Mouse (Mus musculus) CH12.LX (cell line): ENCODE data around the gene Sec24c. TPM values are rescaled to one million over a fixed set of nuclear protein-coding genes. Genes with fewer than 3 reads are reported as not detected.

Experiments
- DNase-seq: peaks from one replicate; pipeline ENCODE4 v3.0.0-alpha.2; 2013; ENCODE audit errors: extremely low read depth
- H3K27ac ChIP-seq: 2 replicates; pipeline ENCODE4 v1.5.1; 2012; ENCODE audit warnings: low read depth, mild to moderate bottlenecking, control low read depth, moderate library complexity; ENCODE audit not compliant: insufficient read depth
- H3K27me3 ChIP-seq: replicated peaks from 2 replicates; pipeline ENCODE3; 2012; ENCODE audit warnings: inconsistent platforms
- H3K36me3 ChIP-seq, 2 experiments: replicated peaks in 1 of 2; 2 replicates each; pipeline versions ENCODE3 to v1.6.1; 2012; ENCODE audit warnings: inconsistent platforms in 1 of 2, low read length in 1 of 2, mild to moderate bottlenecking in 1 of 2, mixed read lengths in 1 of 2, moderate library complexity in 1 of 2; ENCODE audit not compliant: control insufficient read depth in 1 of 2, insufficient read depth in 1 of 2
- H3K4me1 ChIP-seq, 2 experiments: 2 replicates each; pipeline ENCODE4 v1.6.1; 2012; ENCODE audit warnings: inconsistent platforms in 1 of 2, moderate library complexity in 1 of 2; ENCODE audit not compliant: insufficient read depth in 2 of 2, control insufficient read depth in 1 of 2
- H3K4me2 ChIP-seq: 2 replicates; pipeline ENCODE4 v1.6.1; 2012; ENCODE audit warnings: low read depth, mild to moderate bottlenecking, control low read depth; ENCODE audit not compliant: poor library complexity, insufficient read depth, severe bottlenecking
- H3K4me3 ChIP-seq, 3 experiments: fragments of 150-350 bp in 1 of 3; sonication (generic) in 1 of 3; replicated peaks in 1 of 3; 2 replicates each; pipeline versions ENCODE3 to v1.5.1; 2011 to 2012; ENCODE audit warnings: low read depth in 2 of 3, low read length in 2 of 3, mild to moderate bottlenecking in 2 of 3, moderate library complexity in 2 of 3, control low read depth in 1 of 3, improper control_type of control experiment in 1 of 3, inconsistent platforms in 1 of 3, mixed read lengths in 1 of 3; ENCODE audit not compliant: poor library complexity in 1 of 3
- H3K79me2 ChIP-seq: replicated peaks from 2 replicates; pipeline ENCODE4 v1.6.1; 2012; ENCODE audit warnings: mild to moderate bottlenecking, moderate library complexity; ENCODE audit not compliant: control insufficient read depth, poor library complexity, insufficient read depth, severe bottlenecking; ENCODE audit errors: extremely low read depth
- H3K9ac ChIP-seq: 2 replicates; pipeline ENCODE4 v1.6.1; 2012; ENCODE audit warnings: low read depth, mild to moderate bottlenecking, control low read depth, moderate library complexity; ENCODE audit not compliant: insufficient read depth
- H3K9me3 ChIP-seq: replicated peaks from 2 replicates; pipeline ENCODE3; 2012; ENCODE audit warnings: low read length, inconsistent platforms, mixed read lengths
- BHLHE40 ChIP-seq: IDR thresholded peaks from 2 replicates; pipeline ENCODE4 v1.6.1; 2011; ENCODE audit warnings: mild to moderate bottlenecking, low read depth, low read length, improper control_type of control experiment
- CHD2 ChIP-seq: IDR thresholded peaks from 2 replicates; pipeline ENCODE4 v1.6.1; 2011; ENCODE audit warnings: low read length, improper control_type of control experiment
- E2F4 ChIP-seq: IDR thresholded peaks from 2 replicates; pipeline ENCODE4 v1.6.1; 2011; ENCODE audit warnings: low read depth, low read length, improper control_type of control experiment; ENCODE audit not compliant: insufficient replicate concordance
- ELF1 ChIP-seq: IDR thresholded peaks from 2 replicates; pipeline ENCODE4 v1.6.1; 2014; ENCODE audit warnings: low read depth, mild to moderate bottlenecking, inconsistent platforms, low read length, improper control_type of control experiment
- EP300 ChIP-seq: IDR thresholded peaks from 2 replicates; pipeline ENCODE4 v1.6.1; 2011; ENCODE audit warnings: low read length, improper control_type of control experiment
- GABPA ChIP-seq: IDR thresholded peaks from 2 replicates; pipeline ENCODE4 v1.6.1; 2012; ENCODE audit warnings: low read depth, low read length, improper control_type of control experiment, inconsistent platforms; ENCODE audit not compliant: insufficient replicate concordance
- HCFC1 ChIP-seq: IDR thresholded peaks from 2 replicates; pipeline ENCODE4 v1.6.1; 2012; ENCODE audit warnings: low read depth, mild to moderate bottlenecking, inconsistent platforms, low read length, improper control_type of control experiment
- IRF4 ChIP-seq: IDR thresholded peaks from 2 replicates; pipeline ENCODE4 v1.6.1; 2014; ENCODE audit warnings: low read depth, mild to moderate bottlenecking, inconsistent platforms, low read length, improper control_type of control experiment
- KAT2A ChIP-seq: IDR thresholded peaks from 2 replicates; pipeline ENCODE4 v1.6.1; 2012; ENCODE audit warnings: low read length, improper control_type of control experiment, inconsistent platforms; ENCODE audit not compliant: insufficient replicate concordance
- MAX ChIP-seq: IDR thresholded peaks from 2 replicates; pipeline ENCODE4 v1.6.1; 2011; ENCODE audit warnings: low read length, improper control_type of control experiment
- MAZ ChIP-seq: IDR thresholded peaks from 2 replicates; pipeline ENCODE4 v1.6.1; 2012; ENCODE audit warnings: low read depth, mild to moderate bottlenecking, inconsistent platforms, low read length, improper control_type of control experiment, moderate library complexity
- MYC ChIP-seq: IDR thresholded peaks from 2 replicates; pipeline ENCODE4 v1.6.1; 2011; ENCODE audit warnings: low read depth, mild to moderate bottlenecking, improper control_type of control experiment, low read length
- NELFE ChIP-seq: IDR thresholded peaks from 2 replicates; pipeline ENCODE4 v1.6.1; 2011; ENCODE audit warnings: low read depth, low read length, improper control_type of control experiment
- NRF1 ChIP-seq: IDR thresholded peaks from 2 replicates; pipeline ENCODE4 v1.6.1; 2014; ENCODE audit warnings: low read depth, mild to moderate bottlenecking, inconsistent platforms, low read length, improper control_type of control experiment, moderate library complexity
- POLR2AphosphoS2 ChIP-seq: IDR thresholded peaks from 2 replicates; pipeline ENCODE4 v1.6.1; 2011; ENCODE audit warnings: low read depth, low read length, improper control_type of control experiment
- SIN3A ChIP-seq: IDR thresholded peaks from 2 replicates; pipeline ENCODE4 v1.6.1; 2012; ENCODE audit warnings: low read length, improper control_type of control experiment, inconsistent platforms
- TBP ChIP-seq: conservative IDR thresholded peaks from 2 replicates; pipeline ENCODE4 v1.6.1; 2011; ENCODE audit warnings: low read depth, low read length, improper control_type of control experiment
- ZMIZ1 ChIP-seq: IDR thresholded peaks from 2 replicates; pipeline ENCODE4 v1.6.1; 2012; ENCODE audit warnings: low read depth, mild to moderate bottlenecking, inconsistent platforms, low read length, improper control_type of control experiment
- dilution Hi-C: fragments of 300-500 bp; cut with MboI; formaldehyde crosslinking; loops from 2 replicates; pipeline ENCODE4 v1.14.3; 2020; ENCODE audit warnings: low sequenced_read_pairs; ENCODE audit not compliant: extremely low pct_unique_long_range_greater_than_20kb, extremely low pct_ligation_motif_present
- in situ Hi-C: fragments of 300-500 bp; cut with MboI; formaldehyde crosslinking; loops from 3 replicates; pipeline ENCODE4 v1.14.3; 2019; ENCODE audit warnings: low sequenced_read_pairs, low pct_ligation_motif_present, low pct_unique_long_range_greater_than_20kb, mixed read lengths
- polyA plus RNA-seq: library from polyadenylated mRNA; unstranded; fragments of >175 nt; gene quantifications from 2 replicates; pipeline ENCODE4 v1.2.1, GENCODE M21; 2012; ENCODE audit warnings: low read depth; ENCODE audit not compliant: insufficient read length
- total RNA-seq, 2 experiments: library from RNA; depleted of rRNA; stranded (reverse); fragments of 300-350 nt in 1 of 2; fragments of >200 nt in 1 of 2; gene quantifications; 2 replicates each; pipeline ENCODE4 v1.2.3; 2012 to 2014

Sec24c gene
- total and polyA plus RNA-seq, 3 experiments = 51.2 to 122 (median 95.9) TPM

DNA sequence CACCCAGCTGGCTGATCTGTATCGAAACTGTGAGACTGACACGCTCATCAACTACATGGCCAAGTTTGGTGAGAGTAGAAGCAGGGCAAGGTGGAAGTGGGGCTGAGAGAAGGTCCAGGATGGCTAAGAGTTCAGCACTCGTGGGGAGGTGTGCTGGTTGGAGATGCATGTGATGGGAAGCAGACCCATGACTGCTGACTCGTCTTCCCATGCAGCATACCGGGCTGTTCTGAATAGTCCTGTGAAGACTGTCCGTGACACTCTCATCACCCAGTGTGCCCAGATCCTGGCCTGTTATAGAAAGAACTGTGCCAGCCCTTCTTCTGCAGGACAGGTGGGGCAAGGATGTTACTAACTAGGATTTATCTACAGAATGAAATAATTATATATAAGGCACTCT is 17.7 kb downstream of the Sec24c start:
- no peak overlapping the region for H3K9ac ChIP-seq
- H3K27me3 ChIP-seq = no peaks in the 10 kb centered on the region
- DNase-seq = no peak
- H3K79me2 ChIP-seq = peaks cover 15% of the 10 kb centered on the region
- H3K4me2 ChIP-seq = no peak overlapping the region
- no peak overlapping the region for H3K27ac ChIP-seq
- TF ChIP-seq EP300 (no peak), CHD2 (no peak), HCFC1 (no peak), MYC (no peak), ELF1 (no peak)
- TF ChIP-seq, all 38 proteins: peak for 0
- dilution Hi-C loops = no loop called here
- no peaks in the 10 kb centered on the region for H3K9me3 ChIP-seq
- in situ Hi-C loops = no loop called here
- H3K4me1 ChIP-seq = peaks cover 18 to 27% of the 10 kb centered on the region in 2 experiments
- no peak overlapping the region for H3K4me3 ChIP-seq
- H3K36me3 ChIP-seq = peaks cover 69 to 91% of the 10 kb centered on the region in 2 experiments

DNA sequence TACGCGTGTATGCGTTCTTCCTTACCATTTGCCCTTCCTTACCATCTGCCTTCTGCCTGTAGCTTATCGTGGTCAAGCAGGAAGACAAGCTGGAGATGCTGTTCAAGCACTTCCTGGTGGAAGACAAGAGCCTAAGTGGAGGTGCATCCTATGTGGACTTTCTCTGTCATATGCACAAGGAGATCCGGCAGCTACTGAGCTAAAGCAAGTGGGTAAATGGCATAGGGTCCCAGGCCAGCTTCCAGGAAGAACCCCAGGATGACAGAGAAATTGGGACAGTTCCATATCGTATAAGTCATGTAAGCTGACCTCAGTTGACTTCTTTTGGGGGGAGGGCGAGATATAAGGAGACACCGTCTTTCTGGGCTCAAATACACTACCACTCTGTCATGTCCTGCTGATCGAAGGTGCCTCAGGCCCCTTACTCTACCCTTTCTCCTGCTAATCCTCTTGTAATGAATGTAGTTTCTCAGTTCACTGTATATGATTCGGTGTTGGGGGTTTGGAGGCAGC is 19.5 kb downstream of the Sec24c start:
- H3K4me1 ChIP-seq = peaks cover 18 to 44% of the 10 kb centered on the region in 2 experiments
- peaks cover 51 to 88% of the 10 kb centered on the region in 2 experiments for H3K36me3 ChIP-seq
- H3K4me3 ChIP-seq = no peak overlapping the region
- no peaks in the 10 kb centered on the region for H3K27me3 ChIP-seq
- no peak for DNase-seq
- peak overlapping the region; percentile 87 for H3K27ac ChIP-seq
- no peak for TF ChIP-seq SIN3A
- no peak for TF ChIP-seq E2F4
- no peak for TF ChIP-seq MAZ
- TF ChIP-seq KAT2A = no peak
- TF ChIP-seq CHD2 = no peak
- TF ChIP-seq POLR2AphosphoS2 = peak; percentile 40; the same call in 1 of the 2 replicates
- no peaks in the 10 kb centered on the region for H3K9me3 ChIP-seq
- no peak overlapping the region for H3K4me2 ChIP-seq
- peaks cover 33% of the 10 kb centered on the region for H3K79me2 ChIP-seq
- dilution Hi-C loops (no loop called here), in situ Hi-C loops (no loop called here)
- H3K9ac ChIP-seq = no peak overlapping the region

DNA sequence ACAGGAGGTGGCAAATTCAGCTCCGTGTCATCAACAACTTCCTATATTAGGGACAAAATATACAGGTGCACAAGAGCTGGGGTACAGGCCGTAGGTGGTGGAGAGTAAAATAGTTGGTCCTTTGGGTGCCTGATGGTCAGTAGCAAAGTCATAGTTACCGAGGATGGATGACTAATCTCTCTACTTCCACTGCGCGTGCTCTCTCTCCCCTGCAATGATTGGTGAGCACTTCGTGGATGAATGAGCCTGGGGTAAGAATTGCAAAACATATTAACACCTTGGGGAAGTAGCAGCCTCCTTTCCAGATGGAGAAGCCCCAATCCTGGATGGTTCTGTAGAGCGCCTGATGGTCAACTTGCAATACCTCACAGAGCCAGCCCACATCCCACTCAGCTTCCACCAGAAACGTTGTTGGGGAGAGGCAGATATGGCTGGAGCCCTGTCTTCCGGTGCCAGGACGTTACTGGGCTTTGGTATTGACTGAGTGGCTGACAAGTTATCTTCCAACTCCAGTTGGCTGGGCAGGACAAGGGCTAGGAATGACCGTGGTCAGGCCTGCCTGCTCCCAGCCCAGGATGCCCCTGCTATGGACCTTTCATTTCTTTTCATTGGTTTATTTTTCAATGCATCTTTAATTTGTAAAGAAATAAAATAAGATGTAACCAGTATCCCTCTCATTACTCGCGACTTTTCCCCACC is 20.2 kb downstream of the Sec24c start:
- dilution Hi-C loops = no loop called here

More for the DNA sequence above, 20.2 kb downstream of the Sec24c start:
- Histone ChIP-seq H3K27me3 (no peaks in the 10 kb centered on the region), H3K9me3 (no peaks in the 10 kb centered on the region), H3K27ac (peak overlapping the region; percentile 87), H3K79me2 (peaks cover 40% of the 10 kb centered on the region), H3K9ac (peak overlapping the region; percentile 79; the same call in 1 of the 2 replicates), H3K36me3 (peaks cover 44 to 88% of the 10 kb centered on the region in 2 experiments), H3K4me1 (peaks cover 18 to 51% of the 10 kb centered on the region in 2 experiments), H3K4me3 (peak overlapping the region; percentile 54 to 71 (median 65)), H3K4me2 (peak overlapping the region; percentile 44)
- DNase-seq = no peak
- TF ChIP-seq NRF1 (peak; percentile 72), MAX (no peak), TBP (no peak), GABPA (no peak), BHLHE40 (peak; percentile 53), IRF4 (peak; percentile 74; the same call in 1 of the 2 replicates), ELF1 (no peak), ZMIZ1 (peak; percentile 51; the same call in 1 of the 2 replicates), NELFE (no peak)
- in situ Hi-C loops = no loop called here
